Mouse (Mus musculus) brain, embryonic 14.5 days (tissue): ENCODE measurements at regions not wholly inside any gene's neighbourhood (a gene's known extent, or its start where the extent isn't known, plus 50 kb on each side); places are given as distances from the start of the nearest gene placed in this dataset.

Source experiments
- DNase-seq: peaks from one replicate; pipeline ENCODE4 v3.0.0-alpha.2; 2011; ENCODE audit warnings: low read depth
- CTCF ChIP-seq: fragments of 200-500 bp; IDR thresholded peaks from 2 replicates; pipeline ENCODE4 v1.5.1; 2012; ENCODE audit warnings: inconsistent platforms, mild to moderate bottlenecking, moderate library complexity, borderline replicate concordance; ENCODE audit not compliant: insufficient read depth, insufficient read length; ENCODE audit errors: extremely low read depth
- POLR2A ChIP-seq: fragments of 200-500 bp; IDR thresholded peaks from 2 replicates; pipeline ENCODE4 v1.6.1; 2012; ENCODE audit warnings: mild to moderate bottlenecking, inconsistent platforms, borderline replicate concordance; ENCODE audit not compliant: poor library complexity, insufficient read depth, insufficient read length, severe bottlenecking; ENCODE audit errors: extremely low read depth

DNA sequence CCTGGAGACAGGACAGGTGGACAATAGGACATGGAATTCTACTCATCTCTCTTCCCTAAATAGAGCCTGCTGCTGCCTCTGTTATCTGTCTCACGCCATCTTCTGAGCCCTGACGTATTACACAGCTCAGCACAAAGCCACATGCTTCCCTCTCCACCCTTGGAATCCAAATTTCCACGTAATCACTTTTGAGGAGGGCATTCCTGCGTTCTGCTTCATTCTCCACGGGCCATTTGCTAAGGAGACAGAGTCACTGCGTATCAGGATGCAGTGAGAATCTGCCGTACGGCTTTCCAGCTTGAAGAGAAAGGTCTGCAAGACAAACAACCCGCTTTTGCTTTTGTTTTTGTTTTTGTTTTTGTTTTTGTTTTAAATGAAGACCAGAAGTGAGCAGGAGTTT lies 53.5 kb upstream of the Arid1b start:
- peak; percentile 2 for DNase-seq
- TF ChIP-seq POLR2A (no peak), CTCF (no peak)

DNA sequence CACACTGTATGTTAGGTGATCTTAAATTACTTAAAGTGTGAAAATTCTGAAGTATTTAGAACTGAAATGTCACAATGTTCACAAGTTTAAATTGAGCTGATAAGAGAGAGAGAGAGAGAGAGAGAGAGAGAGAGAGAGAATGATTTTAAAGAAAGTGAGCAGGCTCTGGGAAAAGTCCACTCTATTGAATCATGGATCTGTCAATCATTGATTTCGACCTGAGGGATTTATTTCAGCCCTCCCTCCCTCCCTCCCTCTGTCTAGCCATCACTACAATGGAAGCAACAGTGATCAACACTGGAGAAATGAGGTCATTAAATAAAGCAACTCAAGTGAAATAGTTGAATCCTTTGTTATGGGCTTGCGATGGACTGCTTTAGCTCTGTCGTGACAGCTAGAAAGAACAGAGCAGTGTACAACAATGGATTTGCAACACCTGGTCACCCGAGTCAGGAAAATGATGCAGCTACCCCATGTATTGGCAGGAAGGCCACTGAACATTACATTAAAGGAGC lies 52.8 kb upstream of the Arid1b start:
- TF ChIP-seq POLR2A (no peak), CTCF (no peak)
- DNase-seq: peak; percentile 2

DNA sequence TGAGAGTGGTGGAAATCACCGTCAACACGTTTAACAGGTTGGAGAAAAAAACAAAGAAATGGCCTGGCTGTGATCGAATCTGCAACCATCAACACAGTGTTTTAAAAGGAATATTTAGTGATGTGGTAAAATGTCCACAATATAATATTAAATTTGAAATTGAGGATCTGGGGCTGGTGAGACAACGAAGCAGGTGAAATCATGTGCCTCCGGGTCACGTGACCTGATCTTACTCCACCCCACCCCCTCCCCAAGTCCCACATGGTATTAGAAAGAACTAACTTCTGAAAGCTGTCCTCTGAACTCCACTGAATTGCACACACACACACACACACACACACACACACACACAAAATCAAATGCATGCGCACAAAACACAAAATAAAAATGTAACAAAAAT lies 51.3 kb upstream of the Arid1b start:
- TF ChIP-seq CTCF (no peak), POLR2A (no peak)
- no peak for DNase-seq
